Mouse (Mus musculus): ENCODE data around the gene Sema4g. TPM values are rescaled to one million over a fixed set of nuclear protein-coding genes. Genes with fewer than 3 reads are reported as not detected.

Sema4g gene
- total RNA-seq (2021): 10 to 100 TPM; 59.6 to 62.9 TPM

DNA sequence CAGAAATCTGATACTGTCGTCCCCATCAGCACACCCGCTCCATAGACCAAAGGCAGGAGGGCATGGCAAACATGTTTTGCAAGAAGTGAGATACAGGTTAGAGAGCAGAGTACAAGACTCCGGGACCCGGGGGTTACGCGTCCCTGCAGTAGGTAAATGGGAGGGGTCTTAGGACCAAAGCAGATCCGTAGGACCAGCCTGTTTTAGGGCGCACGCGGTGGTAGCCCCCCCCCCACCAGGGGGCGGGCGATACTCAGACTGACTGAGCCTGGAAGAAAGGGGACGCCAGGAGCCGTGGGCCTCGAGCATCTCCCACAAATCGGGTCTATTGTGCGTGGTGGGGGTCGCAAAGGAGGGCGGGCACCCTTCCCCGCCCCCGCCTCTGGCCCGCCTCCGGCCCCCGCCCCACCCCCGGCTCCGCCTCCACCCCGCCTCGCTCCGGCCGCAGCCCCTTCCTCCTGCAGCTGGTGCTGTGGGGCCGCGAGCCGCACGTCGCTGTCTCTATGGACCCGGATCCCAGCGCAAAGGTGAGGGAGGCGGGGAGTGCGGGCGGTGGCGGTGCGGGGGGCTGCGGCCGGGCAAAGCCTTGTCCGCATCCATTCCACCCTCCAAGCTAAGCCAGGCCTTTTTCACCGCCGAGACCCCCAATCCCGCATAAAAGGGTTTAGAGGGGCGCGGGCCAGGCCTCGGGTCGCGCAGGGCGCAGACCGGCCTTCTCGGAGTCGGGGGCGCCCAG is at the start of gene Sema4g:
Gene Sema4g, plus strand, starts transcription at position 271 of the 736 bp plus-strand sequence.
- intact Hi-C loops (cut with DNase I): no loop called here

DNA sequence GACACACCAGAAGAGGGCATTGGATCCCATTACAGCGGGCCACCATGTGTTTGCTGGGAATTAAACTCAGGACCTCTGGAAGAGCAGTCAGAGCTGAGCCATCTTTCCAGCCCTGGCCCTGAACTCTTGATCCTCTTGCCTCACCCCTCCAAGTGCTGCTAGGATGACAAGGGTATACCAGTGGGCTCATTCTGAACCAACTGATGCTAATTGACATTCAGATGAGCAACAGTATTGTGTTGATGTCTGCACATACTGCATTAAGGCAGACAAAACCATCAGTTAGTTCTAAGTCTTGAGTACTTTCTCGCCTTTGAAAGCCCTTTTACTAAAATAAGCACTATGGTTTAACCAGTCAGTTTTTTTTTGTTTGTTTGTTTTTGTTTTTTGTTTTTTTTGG is 29.3 kb upstream of the Sema4g start:
- intact Hi-C loops (cut with DNase I): no loop called here
- DNase-seq (ENCODE audit: extremely low spot score in 1 of 2, low spot score in 2 of 2): no peak

More for the DNA sequence above, at the start of gene Sema4g:
- DNase-seq (ENCODE audit: extremely low spot score in 1 of 2, low spot score in 2 of 2): peak in 1 of 2 experiments; percentile 69

DNA sequence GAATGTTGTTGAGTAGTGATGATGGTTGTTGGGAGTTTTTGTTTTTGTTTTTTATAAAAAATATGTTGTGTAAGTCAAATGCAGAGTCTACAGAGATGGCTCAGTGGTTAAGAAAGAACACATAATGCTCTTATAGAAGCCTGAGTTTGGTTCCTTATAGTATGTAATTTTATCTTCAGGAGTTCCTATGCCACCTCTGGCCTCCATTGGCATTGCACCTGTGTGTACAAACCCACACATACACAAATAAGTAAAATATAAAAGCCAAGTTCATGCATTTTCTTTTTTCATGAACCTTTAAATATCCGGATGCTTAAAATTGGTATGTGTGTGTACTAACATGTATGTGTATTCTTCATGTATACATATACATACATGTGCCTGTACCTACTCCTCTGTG is 22.9 kb upstream of the Sema4g start:
- no peak for DNase-seq (ENCODE audit: extremely low spot score in 1 of 2, low spot score in 2 of 2)
- intact Hi-C loops (cut with DNase I): no loop called here

DNA sequence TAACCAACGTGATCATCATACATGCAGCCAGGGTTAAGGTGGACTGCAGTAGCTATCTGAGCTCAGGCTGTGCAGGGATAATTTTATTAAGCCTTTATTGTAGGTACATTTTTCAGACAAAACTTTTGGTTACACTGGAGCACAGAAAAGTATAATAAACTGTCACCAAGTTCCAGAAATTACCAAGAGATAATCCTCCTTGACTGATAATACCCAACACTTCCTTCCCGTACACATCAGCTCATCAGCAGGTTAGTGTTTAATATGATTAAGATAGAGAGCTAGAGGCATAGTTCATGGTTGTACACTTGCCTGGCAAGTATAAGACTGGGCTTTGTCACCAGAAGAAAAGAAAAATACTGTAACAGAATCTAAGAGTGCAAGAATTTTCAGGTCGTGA is 20.6 kb upstream of the Sema4g start:
- DNase-seq (ENCODE audit: extremely low spot score in 1 of 2, low spot score in 2 of 2): no peak
- intact Hi-C loops (cut with DNase I): no loop called here

DNA sequence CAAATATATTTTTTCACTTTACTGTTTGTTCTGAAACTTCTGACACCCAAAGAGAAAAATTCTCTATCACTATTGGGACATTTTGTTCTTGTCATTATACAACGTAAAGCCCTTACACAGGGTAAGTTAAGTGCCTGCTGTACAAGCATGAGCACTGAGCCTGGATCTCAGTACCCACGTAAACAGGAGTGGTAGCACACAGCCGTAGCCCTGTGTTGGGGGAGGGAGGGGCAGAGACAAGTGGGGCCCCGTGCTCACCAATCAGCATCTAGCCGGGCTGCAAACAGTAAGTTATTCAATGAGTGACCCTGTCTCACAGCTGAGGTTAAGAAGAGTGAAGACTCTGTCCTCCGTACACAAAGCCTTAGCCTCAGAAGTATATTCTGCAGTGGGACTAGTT is 12.3 kb upstream of the Sema4g start:
- intact Hi-C loops (cut with DNase I): loop anchor here (5.0 kb wide), 1 partner anchor 34 kb away; no protein-coding TSS in a partner anchor

DNA sequence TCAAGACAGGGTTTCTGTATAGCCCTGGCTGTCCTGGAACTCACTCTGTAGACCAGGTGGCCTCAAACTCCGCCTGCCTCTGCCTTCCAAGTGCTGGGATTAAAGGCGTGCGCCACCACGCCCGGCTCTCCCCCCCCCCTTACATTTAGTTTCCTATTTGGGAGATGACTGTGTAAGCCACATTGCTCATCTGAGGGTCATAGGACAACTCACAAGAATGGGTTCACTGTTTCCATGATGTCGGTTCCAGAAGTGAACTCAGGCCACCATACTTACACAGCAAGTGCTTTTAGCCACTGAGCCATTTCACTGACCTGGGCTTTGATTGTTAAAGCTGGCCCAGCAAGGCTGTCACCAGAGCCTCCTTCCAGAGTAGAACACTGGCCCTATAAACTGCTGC is 11.8 kb upstream of the Sema4g start:
- DNase-seq (ENCODE audit: extremely low spot score in 1 of 2, low spot score in 2 of 2): no peak
- intact Hi-C loops (cut with DNase I): loop anchor here (5.0 kb wide), 1 partner anchor 35 kb away; no protein-coding TSS in a partner anchor

More for the DNA sequence above, 12.3 kb upstream of the Sema4g start:
- DNase-seq (ENCODE audit: extremely low spot score in 1 of 2, low spot score in 2 of 2): no peak

DNA sequence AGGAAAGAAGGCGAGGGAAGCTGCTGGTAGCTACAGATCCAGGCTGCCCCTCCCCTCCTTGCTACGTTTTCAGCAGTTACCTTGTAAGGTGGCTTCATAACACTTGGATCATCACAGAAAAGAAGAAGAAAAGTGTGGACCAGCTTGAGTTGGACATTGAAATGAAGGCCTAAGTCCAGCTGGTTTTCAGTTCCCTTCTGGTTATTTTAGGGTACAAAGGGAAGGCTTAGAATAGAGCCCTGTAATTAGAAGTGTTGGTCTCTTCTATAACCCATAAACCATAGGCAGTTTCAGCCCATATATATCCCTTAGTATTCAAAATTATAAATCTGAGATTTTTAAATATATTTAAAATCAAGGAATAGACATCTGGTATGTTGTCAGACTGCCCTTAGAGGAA is 8.1 kb upstream of the Sema4g start:
- no peak for DNase-seq (ENCODE audit: extremely low spot score in 1 of 2, low spot score in 2 of 2)
- intact Hi-C loops (cut with DNase I): no loop called here

DNA sequence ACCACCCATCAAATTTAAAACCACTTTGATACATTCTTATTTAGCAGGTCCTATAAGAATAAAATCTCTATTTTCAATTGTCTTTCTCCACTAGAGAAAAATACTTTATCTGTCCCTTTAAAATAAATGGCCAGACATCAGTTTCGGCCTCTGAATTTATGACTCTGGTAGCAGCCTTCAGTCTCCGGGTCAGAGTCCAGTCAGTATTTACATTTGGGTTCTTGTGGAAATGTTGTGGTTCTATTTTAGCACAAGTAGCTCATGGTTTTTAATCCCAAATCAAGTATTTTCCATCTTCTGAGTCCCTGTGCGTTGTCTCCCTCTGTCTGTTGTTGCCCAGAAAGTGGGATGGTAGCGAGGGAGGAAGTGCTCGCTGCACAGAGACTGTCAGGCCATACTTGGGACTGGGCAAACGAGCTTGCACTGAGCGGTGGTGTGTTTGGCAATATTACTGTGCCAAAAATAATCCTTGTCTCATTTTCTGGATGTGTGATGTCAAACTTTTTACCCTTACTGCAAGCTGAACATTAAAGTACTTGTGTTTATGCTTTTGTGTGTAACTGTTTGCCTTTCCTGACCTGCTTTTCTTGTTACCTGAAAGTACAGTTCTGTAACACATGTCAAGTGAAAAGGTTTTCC is 6.3 kb upstream of the Sema4g start:
- no peak for DNase-seq (ENCODE audit: extremely low spot score in 1 of 2, low spot score in 2 of 2)
- intact Hi-C loops (cut with DNase I): no loop called here

DNA sequence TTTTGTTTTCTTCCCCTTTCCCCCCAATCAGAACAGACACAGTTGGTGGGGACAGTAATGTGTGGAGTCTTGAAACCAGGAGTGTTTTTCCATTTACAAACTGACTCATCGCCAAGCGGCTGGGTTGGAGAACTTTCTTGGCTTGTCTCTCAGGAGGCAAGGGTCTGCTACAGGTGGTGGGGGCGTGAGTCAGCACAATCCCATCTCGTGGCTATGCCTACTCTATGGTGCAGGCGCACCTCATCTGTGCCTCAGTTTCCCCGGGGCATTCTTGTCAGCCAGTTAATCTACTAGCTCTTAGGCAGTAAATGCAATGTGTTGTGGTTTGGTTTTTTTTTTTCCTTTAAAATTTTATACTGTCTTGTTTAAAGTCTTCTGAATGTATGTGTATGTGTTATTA is 5.5 kb upstream of the Sema4g start:
- peak in 1 of 2 experiments; percentile 32 for DNase-seq (ENCODE audit: extremely low spot score in 1 of 2, low spot score in 2 of 2)
- intact Hi-C loops (cut with DNase I): no loop called here

DNA sequence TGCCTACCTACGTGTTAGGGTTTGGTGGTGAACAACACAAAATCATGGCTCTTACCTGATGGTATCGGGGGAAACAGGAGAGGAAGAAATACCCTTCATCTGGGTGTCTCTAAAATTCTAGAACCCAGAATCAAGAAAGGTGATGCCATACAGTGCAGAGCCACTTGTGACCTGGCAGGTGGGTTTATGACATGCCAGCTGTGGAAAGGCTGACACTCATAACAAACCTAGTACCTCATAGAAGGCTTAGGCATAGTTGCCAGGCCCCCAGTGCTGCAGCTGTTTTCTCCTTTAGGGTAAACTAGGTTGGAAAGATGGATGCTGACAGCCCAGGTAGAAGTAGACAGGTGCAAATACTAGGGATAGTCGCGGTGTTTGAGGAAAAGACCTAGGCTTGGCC is 4.5 kb upstream of the Sema4g start:
- no peak for DNase-seq (ENCODE audit: extremely low spot score in 1 of 2, low spot score in 2 of 2)
- intact Hi-C loops (cut with DNase I): no loop called here

DNA sequence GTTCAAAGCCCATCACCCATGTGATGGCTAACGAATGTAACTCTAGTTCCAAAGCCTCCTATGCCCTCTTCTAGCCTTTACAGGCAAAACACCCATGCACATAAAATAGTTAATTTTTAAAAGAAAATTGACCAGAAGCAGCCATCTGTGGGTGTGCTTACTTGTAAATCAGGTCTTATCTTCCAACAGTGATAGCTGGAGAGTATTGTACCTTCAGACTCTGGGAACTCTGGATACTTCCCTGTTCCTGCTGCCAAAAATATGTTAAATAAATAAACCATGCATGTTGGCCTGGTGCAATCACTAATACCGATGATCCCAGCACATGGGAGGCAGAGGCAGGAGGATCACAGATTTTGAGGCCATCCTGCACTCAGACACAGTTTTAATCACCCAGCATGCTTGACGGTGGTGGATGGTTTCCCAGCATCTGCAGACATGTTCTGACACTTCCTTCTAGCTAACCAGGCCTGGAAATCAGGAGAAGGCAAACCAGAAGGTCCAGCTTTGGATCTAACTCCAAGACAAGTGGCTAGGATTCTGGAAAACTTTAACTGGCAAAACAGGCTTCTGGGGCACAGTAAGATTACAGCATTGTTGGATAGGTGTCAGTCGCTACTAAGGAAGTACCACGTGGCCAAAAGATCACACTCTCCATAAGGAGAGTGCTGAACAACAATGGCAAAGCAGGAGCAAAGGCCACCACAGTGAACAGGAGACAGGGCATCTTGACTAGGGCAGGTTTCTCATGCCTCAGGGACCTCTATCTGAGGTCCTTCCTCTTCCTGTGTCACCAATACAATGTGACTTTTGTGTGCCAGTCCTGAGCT is 3.5 kb upstream of the Sema4g start:
- intact Hi-C loops (cut with DNase I): no loop called here
- DNase-seq (ENCODE audit: extremely low spot score in 1 of 2, low spot score in 2 of 2): no peak

DNA sequence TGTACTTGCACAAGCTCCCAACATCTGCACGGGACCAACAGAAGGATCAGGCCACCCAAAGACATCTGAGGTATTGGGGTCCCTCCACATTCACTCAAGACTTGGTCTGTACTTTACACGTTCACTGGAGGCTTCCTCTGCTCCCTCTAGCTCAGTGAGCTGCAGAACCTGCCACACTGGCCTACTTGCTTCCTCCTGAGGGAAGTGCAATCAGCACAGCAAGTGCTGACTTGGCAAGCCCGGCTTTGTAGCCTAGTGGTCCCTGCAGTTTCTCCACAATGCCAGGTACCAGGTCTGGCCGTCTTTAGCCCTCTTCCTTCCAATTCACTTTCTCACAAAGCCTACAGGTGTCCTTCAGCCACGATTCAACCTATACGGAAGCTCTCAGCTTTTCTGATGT is 1.9 kb upstream of the Sema4g start:
- no peak for DNase-seq (ENCODE audit: extremely low spot score in 1 of 2, low spot score in 2 of 2)
- intact Hi-C loops (cut with DNase I): no loop called here

DNA sequence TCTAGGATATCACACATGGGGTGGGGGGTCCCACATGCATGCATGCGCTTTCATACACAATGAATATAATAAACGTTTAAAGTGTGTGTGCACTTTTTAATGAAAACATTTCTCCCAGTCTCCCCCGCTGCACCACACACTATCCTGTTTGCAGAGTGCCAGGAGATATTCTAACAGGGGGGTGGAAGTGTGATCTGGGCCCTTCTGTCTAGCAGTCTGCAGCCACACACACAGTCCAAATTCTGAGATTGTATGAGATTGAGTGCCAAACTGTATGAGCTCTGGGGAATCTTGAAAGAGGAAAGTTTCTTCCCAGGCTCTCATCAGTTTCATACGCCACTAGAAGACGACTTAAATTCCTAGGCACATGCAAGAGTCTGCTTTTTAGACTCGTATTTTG is 1.1 kb upstream of the Sema4g start:
- intact Hi-C loops (cut with DNase I): no loop called here
- no peak for DNase-seq (ENCODE audit: extremely low spot score in 1 of 2, low spot score in 2 of 2)

DNA sequence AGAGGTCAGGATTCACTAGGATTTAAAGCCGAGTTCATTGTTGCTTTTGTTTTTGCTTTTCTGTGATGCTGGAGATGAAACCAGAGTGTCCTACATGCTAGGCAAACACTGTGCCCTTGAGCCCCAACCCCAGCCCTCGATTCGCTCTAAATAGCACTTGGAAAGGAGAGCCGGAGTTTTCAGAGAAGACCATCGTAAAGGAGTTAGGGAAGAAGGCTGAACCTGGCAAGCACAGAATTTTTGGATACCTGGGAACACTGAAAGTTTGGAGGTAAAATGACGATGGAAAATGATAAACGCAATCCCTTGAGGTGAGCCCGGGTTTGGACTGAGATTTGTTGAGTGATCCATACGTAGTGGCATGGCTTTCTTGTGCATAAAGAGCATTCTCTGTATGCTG is 580 bp upstream of the Sema4g start:
- intact Hi-C loops (cut with DNase I): no loop called here
- no peak for DNase-seq (ENCODE audit: extremely low spot score in 1 of 2, low spot score in 2 of 2)

DNA sequence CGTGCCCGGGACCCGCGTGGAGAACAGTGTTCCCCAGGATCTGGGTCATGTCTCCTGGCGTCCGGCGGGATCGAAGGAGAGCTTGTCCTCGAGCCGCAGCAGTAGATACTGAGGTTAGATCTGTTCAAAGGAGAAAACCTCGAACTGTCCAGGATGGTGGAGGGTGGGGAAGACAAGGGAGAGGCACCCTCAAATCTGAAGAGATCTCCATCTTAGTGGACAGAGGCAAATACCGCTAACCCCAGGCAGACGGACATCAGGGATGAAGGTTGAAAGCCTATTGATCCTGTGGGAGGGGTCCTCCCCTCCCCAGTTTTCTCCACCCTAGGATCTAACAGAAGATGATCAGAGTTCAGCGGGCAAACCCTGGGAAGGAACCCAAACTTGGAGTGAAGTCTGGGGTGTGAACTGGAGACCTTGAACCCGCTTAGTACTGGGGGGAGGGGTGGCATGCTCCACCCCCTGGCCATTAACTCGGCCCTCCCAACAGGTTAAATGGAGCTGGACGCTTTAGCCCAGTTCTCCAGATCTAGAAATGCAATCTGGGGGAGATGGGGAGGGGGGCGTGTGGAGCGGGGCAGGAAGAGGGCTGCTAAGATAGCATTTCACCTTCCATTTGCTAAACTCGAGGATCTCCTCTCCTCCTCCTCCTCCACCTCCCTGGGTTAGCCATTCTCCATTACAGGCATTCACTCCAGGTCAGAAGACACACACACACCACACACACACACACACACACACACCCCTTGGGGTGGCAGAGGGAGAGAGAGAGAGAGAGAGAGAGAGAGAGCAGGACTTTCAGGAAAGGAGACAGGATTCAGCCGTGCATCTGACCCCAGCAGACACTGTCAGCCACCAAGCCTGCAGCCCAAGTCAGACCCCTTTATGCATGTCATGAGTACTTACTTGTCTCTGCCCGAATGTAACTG is 930 bp downstream of the Sema4g start:
- intact Hi-C loops (cut with DNase I): loop anchor here (5.0 kb wide), 1 partner anchor 42 kb away; no protein-coding TSS in a partner anchor
- DNase-seq (ENCODE audit: extremely low spot score in 1 of 2, low spot score in 2 of 2): no peak

DNA sequence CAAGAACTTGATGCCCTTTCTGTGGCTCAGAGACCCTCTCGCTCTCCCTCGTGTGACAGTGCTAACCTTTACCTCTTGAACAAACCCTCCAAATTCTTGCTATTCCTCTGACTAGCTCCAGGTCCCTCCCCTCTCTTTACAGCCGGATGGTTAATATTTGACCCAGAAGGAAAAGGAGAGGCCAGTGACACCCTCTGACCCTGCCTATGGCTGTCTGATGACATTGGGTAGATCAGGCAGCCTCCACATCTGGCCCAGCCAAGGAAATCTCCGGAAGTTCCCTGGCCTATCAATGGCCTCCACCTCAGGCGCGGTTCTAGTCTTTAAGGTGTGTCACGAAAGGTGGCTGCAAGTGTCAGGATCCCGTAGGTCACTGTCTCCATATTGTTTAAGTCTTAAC is 2.1 kb downstream of the Sema4g start:
- intact Hi-C loops (cut with DNase I): loop anchor here (5.0 kb wide), 1 partner anchor 41 kb away; no protein-coding TSS in a partner anchor
- DNase-seq (ENCODE audit: extremely low spot score in 1 of 2, low spot score in 2 of 2): no peak

DNA sequence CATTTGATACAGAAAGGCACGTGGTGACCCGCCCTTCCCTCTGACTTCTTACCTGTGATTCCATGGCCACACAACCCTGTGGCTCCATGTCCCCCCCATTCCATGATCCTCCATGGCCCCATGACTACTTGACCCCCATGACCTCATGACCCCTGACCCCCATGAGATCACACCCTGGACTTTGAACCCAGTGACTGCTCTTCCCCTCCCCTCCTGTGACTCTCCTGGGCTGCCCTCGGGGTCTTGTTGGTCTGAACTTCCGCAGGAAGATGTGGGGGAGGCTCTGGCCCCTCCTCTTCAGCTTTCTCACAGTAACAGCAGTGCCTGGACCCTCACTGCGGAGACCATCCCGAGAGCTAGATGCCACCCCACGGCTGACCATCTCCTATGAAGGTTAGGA is 3.3 kb downstream of the Sema4g start:
- intact Hi-C loops (cut with DNase I): loop anchor here (5.0 kb wide), 1 partner anchor 40 kb away; no protein-coding TSS in a partner anchor
- DNase-seq (ENCODE audit: extremely low spot score in 1 of 2, low spot score in 2 of 2): peak in 1 of 2 experiments; percentile 47

DNA sequence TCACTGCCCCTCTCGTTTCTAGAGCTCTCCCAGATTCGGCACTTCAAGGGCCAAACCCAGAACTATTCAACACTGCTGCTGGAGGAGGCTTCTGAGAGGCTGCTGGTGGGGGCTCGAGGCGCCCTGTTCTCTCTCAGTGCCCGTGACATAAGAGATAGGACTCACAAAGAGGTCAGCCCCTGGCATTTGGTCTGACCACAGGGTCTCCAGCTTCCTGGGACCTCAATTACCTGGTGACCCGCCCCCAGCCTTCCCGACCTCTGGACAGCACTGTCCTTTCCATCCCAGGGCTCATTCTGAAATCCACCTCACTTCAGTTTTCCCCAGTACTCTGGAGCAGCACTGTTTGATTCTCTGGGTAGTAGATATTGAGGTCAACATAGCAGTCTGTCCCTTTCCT is 3.8 kb downstream of the Sema4g start:
- DNase-seq (ENCODE audit: extremely low spot score in 1 of 2, low spot score in 2 of 2): peak in 1 of 2 experiments; percentile 1
- intact Hi-C loops (cut with DNase I): loop anchor here (5.0 kb wide), 1 partner anchor 40 kb away; no protein-coding TSS in a partner anchor
